Mouse (Mus musculus) myocyte (in vitro differentiated cells): ENCODE results near the gene Synm.

Experiments
- CEBPB ChIP-seq: IDR thresholded peaks from 2 replicates; pipeline ENCODE4 v1.6.1; 2011; ENCODE audit warnings: mild to moderate bottlenecking, moderate library complexity; ENCODE audit not compliant: poor library complexity, insufficient read depth, severe bottlenecking
- MAX ChIP-seq: IDR thresholded peaks from one replicate; pipeline ENCODE4 v1.6.1; 2011; ENCODE audit warnings: low read depth, mild to moderate bottlenecking, control low read depth
- MYOD1 ChIP-seq, 3 experiments: IDR thresholded peaks; one replicate each; pipeline ENCODE4 v1.6.1; 2011; ENCODE audit warnings: control low read depth in 2 of 3, low read depth in 2 of 3, mild to moderate bottlenecking in 2 of 3, moderate library complexity in 1 of 3; ENCODE audit not compliant: insufficient read length in 2 of 3, control insufficient read depth in 1 of 3
- MYOG ChIP-seq, 3 experiments: IDR thresholded peaks; one replicate each; pipeline ENCODE4 v1.6.1; 2011; ENCODE audit warnings: control low read depth in 2 of 3, low read depth in 2 of 3, mild to moderate bottlenecking in 2 of 3; ENCODE audit not compliant: insufficient read length in 2 of 3, control insufficient read depth in 1 of 3, insufficient read depth in 1 of 3
- POLR2A ChIP-seq: IDR thresholded peaks from one replicate; pipeline ENCODE4 v1.6.1; 2011; ENCODE audit warnings: low read depth, mild to moderate bottlenecking, control low read depth, moderate library complexity; ENCODE audit not compliant: insufficient read length
- POLR2AphosphoS2 ChIP-seq: IDR thresholded peaks from one replicate; pipeline ENCODE4 v1.6.1; 2011; ENCODE audit warnings: low read depth, control low read depth; ENCODE audit not compliant: insufficient read length
- SRF ChIP-seq: IDR thresholded peaks from one replicate; pipeline ENCODE4 v1.6.1; 2011; ENCODE audit warnings: low read depth; ENCODE audit not compliant: control insufficient read depth, insufficient read length
- TCF12 ChIP-seq: IDR thresholded peaks from one replicate; pipeline ENCODE4 v1.6.1; 2011; ENCODE audit warnings: mild to moderate bottlenecking, control low read depth; ENCODE audit not compliant: poor library complexity, insufficient read depth, severe bottlenecking
- USF1 ChIP-seq: IDR thresholded peaks from one replicate; pipeline ENCODE4 v1.6.1; 2011; ENCODE audit warnings: low read depth, mild to moderate bottlenecking, control low read depth, moderate library complexity

- no peak for TF ChIP-seq POLR2A
- TF ChIP-seq SRF: no peak
- TF ChIP-seq MYOD1 (IDR thresholded peaks at IDR 0.05; ENCODE audit: control insufficient read depth in 1 of 3, insufficient read length in 2 of 3, low read depth in 2 of 3): no peak
- TF ChIP-seq MAX: no peak
- no peak for TF ChIP-seq POLR2AphosphoS2
- TF ChIP-seq USF1: no peak
- no peak for TF ChIP-seq MYOG (IDR thresholded peaks at IDR 0.05; ENCODE audit: control insufficient read depth in 1 of 3, insufficient read depth in 1 of 3, insufficient read length in 2 of 3, low read depth in 2 of 3)
- TF ChIP-seq CEBPB: no peak
- no peak for TF ChIP-seq TCF12
These were observed 28.3 kb upstream of the Synm start for GRCm38 (mm10) chr7:67787861-67788260.
